Mouse (Mus musculus): Measurements from ENCODE around the gene Sec1.
"Not testable (repeated sequence)": the region's sequence is repeated elsewhere in the genome, so short reads cannot be mapped to it uniquely, and the experiment has no call there.

- TF ChIP-seq ZC3H11A (IDR thresholded peaks at IDR 0.05; ENCODE audit: borderline replicate concordance, low read depth, low read length); CHD2 (IDR thresholded peaks at IDR 0.05; ENCODE audit: low read depth, low read length): not testable (repeated sequence)
Observed at GRCm38 (mm10) chr7:45650484-45650883, 43.7 kb downstream of the Sec1 start.
